Mouse (Mus musculus) stomach, postnatal 0 days (tissue): ENCODE results near the gene Irgc1.

Source experiments
- CTCF ChIP-seq: IDR thresholded peaks from 2 replicates; pipeline ENCODE4 v1.5.1; 2016; ENCODE audit warnings: antibody characterized with exemption, low read depth, mild to moderate bottlenecking, moderate library complexity
- EP300 ChIP-seq: optimal IDR thresholded peaks from 2 replicates; pipeline ENCODE3; 2016; ENCODE audit warnings: antibody characterized with exemption

GRCm38 (mm10) chr7:24439191-24439590 is 12.9 kb downstream of the Irgc1 start:
- TF ChIP-seq CTCF: no peak
- no peak for TF ChIP-seq EP300
